ENCODE assay signal across 10 mouse cellular contexts in the genomic region with DNA sequence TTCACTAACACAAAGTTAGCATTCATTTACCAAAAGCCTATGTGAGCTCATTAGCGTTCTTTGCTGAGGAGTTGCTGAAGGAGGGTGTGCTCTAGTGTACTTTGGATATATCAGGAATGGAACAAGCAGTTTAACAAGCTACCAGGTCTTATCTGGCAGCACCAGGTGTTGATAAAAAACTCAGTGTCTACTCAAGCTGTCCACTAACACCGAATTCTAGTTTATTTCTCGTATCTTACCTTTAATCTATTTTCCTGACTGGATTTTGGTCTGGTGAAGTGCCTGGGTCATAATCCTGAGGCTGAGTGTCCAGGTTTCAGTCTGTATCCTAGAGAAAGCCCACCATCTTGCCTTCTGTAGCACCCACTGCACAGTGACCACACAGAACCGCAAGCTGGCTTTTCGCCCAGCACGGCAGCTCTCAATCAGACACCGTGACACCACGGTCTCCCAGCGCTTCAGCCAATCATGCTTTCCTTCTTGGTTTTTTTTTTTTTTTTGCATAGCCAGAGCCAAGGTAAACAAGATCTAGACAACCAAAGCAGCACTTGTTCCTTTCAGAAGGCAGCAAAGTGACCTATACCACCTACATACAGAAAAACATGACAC. TPM values are rescaled to one million over a fixed set of nuclear protein-coding genes. Genes with fewer than 3 reads are reported as not detected.
DNase-seq lines count a peak whose midpoint lies in the region; ATAC-seq and TF ChIP-seq lines count a peak whose summit lies in the region.
"Had no signal": no experiment of that assay in that cellular context is flagged by ENCODE, and none has a peak within 500 bp of the region (broad histone marks: within the 10 kb centered on the region; RNA-seq: fewer than 3 reads in every experiment).

No protein-coding gene starts in this region.

- no peak overlapping the region for H3K27ac ChIP-seq in kidney, embryonic 15.5 days
- H3K27ac ChIP-seq in heart, postnatal 0 days (ENCODE audit: low read depth) = 0 out of 2 replicates have a peak overlapping the region, but pooled peaks have one; percentile 43
- H3K27ac ChIP-seq in liver, postnatal 0 days (ENCODE audit: low read depth) = peak overlapping the region; percentile 93
- no peak overlapping the region for H3K27ac ChIP-seq in stomach, postnatal 0 days (replicated peaks)
- no peak overlapping the region for H3K27ac ChIP-seq in hindbrain, postnatal 0 days
- H3K27ac ChIP-seq: left cerebral cortex, adult 2 months had no signal

- no peak overlapping the region for H3K4me3 ChIP-seq in kidney, embryonic 15.5 days (replicated peaks)
- no peak overlapping the region for H3K4me3 ChIP-seq in heart, postnatal 0 days (ENCODE audit: low read depth, low read length)
- peak overlapping the region; percentile 21 for H3K4me3 ChIP-seq in liver, postnatal 0 days (ENCODE audit: low read depth, low read length)
- no peak overlapping the region for H3K4me3 ChIP-seq in stomach, postnatal 0 days (ENCODE audit: low read depth, low read length)
- no peak overlapping the region for H3K4me3 ChIP-seq in hindbrain, postnatal 0 days (ENCODE audit: low read length)
- H3K4me3 ChIP-seq: left cerebral cortex, adult 2 months had no signal

- TF ChIP-seq EP300 in heart, postnatal 0 days (IDR thresholded peaks at IDR 0.05; ENCODE audit: low read depth) = no peak
- peak; percentile 95 for TF ChIP-seq EP300 in liver, postnatal 0 days (IDR thresholded peaks at IDR 0.05; ENCODE audit: low read depth)
- TF ChIP-seq EP300 in stomach, postnatal 0 days (optimal IDR thresholded peaks at IDR 0.05) = no peak

- ATAC-seq in kidney, embryonic 15.5 days (replicated peaks; ENCODE audit: low FRiP score) = no peak
- ATAC-seq in heart, postnatal 0 days (ENCODE audit: insufficient read depth, low read depth) = peak; percentile 67
- peak; percentile 93 for ATAC-seq in liver, postnatal 0 days
- ATAC-seq in stomach, postnatal 0 days (ENCODE audit: low FRiP score, low TSS enrichment) = peak; percentile 71
- no peak for ATAC-seq in hindbrain, postnatal 0 days

- H3K9me3 ChIP-seq in kidney, embryonic 15.5 days (replicated peaks) = no peaks in the 10 kb centered on the region
- no peaks in the 10 kb centered on the region for H3K9me3 ChIP-seq in heart, postnatal 0 days (replicated peaks; ENCODE audit: control insufficient read depth, low read length)
- no peaks in the 10 kb centered on the region for H3K9me3 ChIP-seq in liver, postnatal 0 days (ENCODE audit: low read length)
- no peaks in the 10 kb centered on the region for H3K9me3 ChIP-seq in stomach, postnatal 0 days (ENCODE audit: control insufficient read depth, low read length)
- H3K9me3 ChIP-seq in hindbrain, postnatal 0 days (ENCODE audit: low read length) = no peaks in the 10 kb centered on the region

- H3K27me3 ChIP-seq in kidney, embryonic 15.5 days = no peaks in the 10 kb centered on the region
- H3K27me3 ChIP-seq in heart, postnatal 0 days (ENCODE audit: control insufficient read depth, insufficient read depth, low read length) = no peaks in the 10 kb centered on the region
- no peaks in the 10 kb centered on the region for H3K27me3 ChIP-seq in liver, postnatal 0 days (ENCODE audit: insufficient read depth, low read length)
- no peaks in the 10 kb centered on the region for H3K27me3 ChIP-seq in stomach, postnatal 0 days (ENCODE audit: control insufficient read depth, insufficient read depth, low read length)
- no peaks in the 10 kb centered on the region for H3K27me3 ChIP-seq in hindbrain, postnatal 0 days (ENCODE audit: insufficient read depth, low read length)

- peak; percentile 36 to 49 for DNase-seq in kidney, adult 8-10 months
- peak; percentile 50 for DNase-seq in heart, postnatal 0 days (ENCODE audit: low spot score)
- peak; percentile 82 for DNase-seq in liver, postnatal 0 days
- peak; percentile 79 for DNase-seq in stomach, postnatal 0 days (ENCODE audit: low spot score)
- no peak for DNase-seq in left cerebral cortex, adult 9 months (ENCODE audit: low spot score in 2 of 2)
- DNase-seq in hindbrain, postnatal 0 days (ENCODE audit: low spot score) = no peak
- DNase-seq in neural tube, embryonic 10.5 days (ENCODE audit: extremely low spot score, low spot score) = no peak
- DNase-seq: cerebellum, adult 9-10 months had no signal

- no peak for TF ChIP-seq CTCF in heart, postnatal 0 days (IDR thresholded peaks at IDR 0.05; ENCODE audit: low read depth)
- TF ChIP-seq CTCF in liver, postnatal 0 days (IDR thresholded peaks at IDR 0.05; ENCODE audit: low read depth) = no peak
- no peak for TF ChIP-seq CTCF in stomach, postnatal 0 days (IDR thresholded peaks at IDR 0.05; ENCODE audit: low read depth)
- no peak for TF ChIP-seq CTCF in hindbrain, postnatal 0 days (IDR thresholded peaks at IDR 0.05; ENCODE audit: low read depth)

- no peak overlapping the region for H3K4me2 ChIP-seq in kidney, embryonic 15.5 days
- no peak overlapping the region for H3K4me2 ChIP-seq in heart, postnatal 0 days (ENCODE audit: low read depth, low read length)
- H3K4me2 ChIP-seq in liver, postnatal 0 days (ENCODE audit: low read depth, low read length) = peak overlapping the region; percentile 65
- H3K4me2 ChIP-seq in stomach, postnatal 0 days (replicated peaks; ENCODE audit: low read depth) = no peak overlapping the region
- H3K4me2 ChIP-seq in hindbrain, postnatal 0 days (ENCODE audit: low read depth, low read length) = no peak overlapping the region

- peaks cover 94% of the 10 kb centered on the region for H3K36me3 ChIP-seq in kidney, embryonic 15.5 days
- H3K36me3 ChIP-seq in heart, postnatal 0 days (replicated peaks; ENCODE audit: control insufficient read depth, insufficient read depth, low read length) = peaks cover 76% of the 10 kb centered on the region
- peaks cover 88% of the 10 kb centered on the region for H3K36me3 ChIP-seq in liver, postnatal 0 days (replicated peaks; ENCODE audit: insufficient read depth, low read length)
- peaks cover 8% of the 10 kb centered on the region for H3K36me3 ChIP-seq in stomach, postnatal 0 days (ENCODE audit: control insufficient read depth, insufficient read depth, low read length)
- H3K36me3 ChIP-seq in hindbrain, postnatal 0 days (ENCODE audit: insufficient read depth, low read length) = peaks cover 43% of the 10 kb centered on the region

- peaks cover 7% of the 10 kb centered on the region; the same call in 1 of the 2 replicates for H3K4me1 ChIP-seq in kidney, embryonic 15.5 days
- H3K4me1 ChIP-seq in heart, postnatal 0 days (ENCODE audit: control insufficient read depth, insufficient read depth) = peaks cover 26% of the 10 kb centered on the region
- peaks cover 42% of the 10 kb centered on the region for H3K4me1 ChIP-seq in liver, postnatal 0 days (ENCODE audit: insufficient read depth)
- H3K4me1 ChIP-seq in stomach, postnatal 0 days (replicated peaks; ENCODE audit: control insufficient read depth, insufficient read depth) = no peaks in the 10 kb centered on the region
- no peaks in the 10 kb centered on the region for H3K4me1 ChIP-seq in hindbrain, postnatal 0 days (ENCODE audit: insufficient read depth, low read length)

- H3K9ac ChIP-seq in kidney, embryonic 15.5 days = no peak overlapping the region
- H3K9ac ChIP-seq in heart, postnatal 0 days (replicated peaks; ENCODE audit: low read depth, low read length) = no peak overlapping the region
- peak overlapping the region; percentile 31 for H3K9ac ChIP-seq in liver, postnatal 0 days (replicated peaks)
- H3K9ac ChIP-seq in stomach, postnatal 0 days (ENCODE audit: low read length) = no peak overlapping the region
- no peak overlapping the region for H3K9ac ChIP-seq in hindbrain, postnatal 0 days (replicated peaks; ENCODE audit: low read length)

- WGBS in kidney, embryonic 15.5 days = 75% methylated on average over 9 of the region's 9 CpGs
- WGBS in heart, postnatal 0 days = 24% methylated on average over 9 of the region's 9 CpGs
- 51% methylated on average over 9 of the region's 9 CpGs for WGBS in liver, postnatal 0 days (ENCODE audit: insufficient replicate concordance)
- 68% methylated on average over 9 of the region's 9 CpGs for WGBS in stomach, postnatal 0 days
- WGBS in hindbrain, postnatal 0 days = 70% methylated on average over 9 of the region's 9 CpGs

RNA-seq across cellular contexts. Expression of gene Csnk1d, which starts 10.6 kb away (rescaled TPM):
- polyA plus RNA-seq in kidney, embryonic 15.5 days (2015; fragmentation: Nextera tagmentation; extraction: Ambion mirVana) = 129 and 140 TPM in 2 replicates
- total RNA-seq in heart, postnatal 0 days (2014; rRNA removed; ENCODE audit: low replicate concordance) = 51.9 and 52.8 TPM in 2 replicates
- polyA plus RNA-seq in heart, postnatal 0 days (2015; fragmentation: Nextera tagmentation; extraction: Ambion mirVana) = 42.0 and 46.7 TPM in 2 replicates
- polyA plus RNA-seq in liver, postnatal 0 days (2015; fragmentation: Nextera tagmentation; extraction: Ambion mirVana) = 29.9 and 30.0 TPM in 2 replicates
- polyA plus RNA-seq in stomach, postnatal 0 days (2015; fragmentation: Nextera tagmentation; extraction: Ambion mirVana) = 60.7 and 63.8 TPM in 2 replicates
- total RNA-seq in hindbrain, postnatal 0 days (2014; rRNA removed) = 95.2 and 100 TPM in 2 replicates
- polyA plus RNA-seq in hindbrain, postnatal 0 days (2015; fragmentation: Nextera tagmentation; extraction: Ambion mirVana) = 97.7 and 102 TPM in 2 replicates

RNA-seq across cellular contexts. Expression of gene Slc16a3, which starts 32.3 kb away (rescaled TPM):
- 54.0 and 66.0 TPM in 2 replicates for polyA plus RNA-seq in kidney, embryonic 15.5 days (2015; fragmentation: Nextera tagmentation; extraction: Ambion mirVana)
- total RNA-seq in heart, postnatal 0 days (2014; rRNA removed; ENCODE audit: low replicate concordance) = 153 and 260 TPM in 2 replicates
- polyA plus RNA-seq in heart, postnatal 0 days (2015; fragmentation: Nextera tagmentation; extraction: Ambion mirVana) = 15.6 and 17.0 TPM in 2 replicates
- polyA plus RNA-seq in liver, postnatal 0 days (2015; fragmentation: Nextera tagmentation; extraction: Ambion mirVana) = 9.9 and 13.9 TPM in 2 replicates
- polyA plus RNA-seq in stomach, postnatal 0 days (2015; fragmentation: Nextera tagmentation; extraction: Ambion mirVana) = 7.2 and 10.0 TPM in 2 replicates
- total RNA-seq in hindbrain, postnatal 0 days (2014; rRNA removed) = 22.9 and 24.9 TPM in 2 replicates
- 6.4 and 7.8 TPM in 2 replicates for polyA plus RNA-seq in hindbrain, postnatal 0 days (2015; fragmentation: Nextera tagmentation; extraction: Ambion mirVana)

RNA-seq across cellular contexts. Expression of gene Ccdc57, which starts 47.9 kb away (rescaled TPM):
- polyA plus RNA-seq in kidney, embryonic 15.5 days (2015; fragmentation: Nextera tagmentation; extraction: Ambion mirVana) = 8.0 and 8.4 TPM in 2 replicates
- 0.43 and 1.5 TPM in 2 replicates for total RNA-seq in heart, postnatal 0 days (2014; rRNA removed; ENCODE audit: low replicate concordance)
- polyA plus RNA-seq in heart, postnatal 0 days (2015; fragmentation: Nextera tagmentation; extraction: Ambion mirVana) = 1.3 and 1.6 TPM in 2 replicates
- 1.2 and 1.4 TPM in 2 replicates for polyA plus RNA-seq in liver, postnatal 0 days (2015; fragmentation: Nextera tagmentation; extraction: Ambion mirVana)
- 1.1 and 1.4 TPM in 2 replicates for polyA plus RNA-seq in stomach, postnatal 0 days (2015; fragmentation: Nextera tagmentation; extraction: Ambion mirVana)
- total RNA-seq in hindbrain, postnatal 0 days (2014; rRNA removed) = 4.2 and 7.1 TPM in 2 replicates
- 4.8 and 5.6 TPM in 2 replicates for polyA plus RNA-seq in hindbrain, postnatal 0 days (2015; fragmentation: Nextera tagmentation; extraction: Ambion mirVana)

RNA-seq across cellular contexts. Expression of gene Cd7, which starts 58.7 kb away (rescaled TPM):
- polyA plus RNA-seq in kidney, embryonic 15.5 days (2015; fragmentation: Nextera tagmentation; extraction: Ambion mirVana) = 0.28 and 0.31 TPM in 2 replicates
- not detected in 2 replicates for total RNA-seq in heart, postnatal 0 days (2014; rRNA removed; ENCODE audit: low replicate concordance)
- polyA plus RNA-seq in heart, postnatal 0 days (2015; fragmentation: Nextera tagmentation; extraction: Ambion mirVana) = 0.16 TPM in 1 of 2 replicates, not detected in the other
- polyA plus RNA-seq in liver, postnatal 0 days (2015; fragmentation: Nextera tagmentation; extraction: Ambion mirVana) = 3.2 and 3.3 TPM in 2 replicates
- polyA plus RNA-seq in stomach, postnatal 0 days (2015; fragmentation: Nextera tagmentation; extraction: Ambion mirVana) = 0.31 and 0.51 TPM in 2 replicates
- total RNA-seq in hindbrain, postnatal 0 days (2014; rRNA removed) = not detected in 2 replicates
- 0.24 TPM in 1 of 2 replicates, not detected in the other for polyA plus RNA-seq in hindbrain, postnatal 0 days (2015; fragmentation: Nextera tagmentation; extraction: Ambion mirVana)

Comparison
In these comparisons a context has a peak if more than half of its experiments do, and no peak if none do; other contexts are left out.
1. DNase-seq: peak in kidney, adult 8-10 months (2 of 2), heart, postnatal 0 days (single experiment), liver, postnatal 0 days (single experiment) and stomach, postnatal 0 days (single experiment); none in left cerebral cortex, adult 9 months (0 of 2), hindbrain, postnatal 0 days (single experiment) and neural tube, embryonic 10.5 days (single experiment).
2. ATAC-seq: peak in heart, postnatal 0 days (single experiment), liver, postnatal 0 days (single experiment) and stomach, postnatal 0 days (single experiment); none in kidney, embryonic 15.5 days (single experiment) and hindbrain, postnatal 0 days (single experiment).
3. H3K27ac ChIP-seq: peak in heart, postnatal 0 days (single experiment) and liver, postnatal 0 days (single experiment); none in kidney, embryonic 15.5 days (single experiment), stomach, postnatal 0 days (single experiment) and hindbrain, postnatal 0 days (single experiment).